Mouse (Mus musculus): ENCODE results near the gene Tmem40. TPM values are rescaled to one million over a fixed set of nuclear protein-coding genes. Genes with fewer than 3 reads are reported as not detected.

Gene Tmem40
- polyA plus RNA-seq, 1 experiment from 2014 or later, result 28.9 TPM

GRCm38 (mm10) chr6:115698699-115699098 lies 63.5 kb downstream of the Tmem40 start:
- Histone ChIP-seq H3K27ac (replicated peaks) (no peak overlapping the region), H3K4me1 (peaks cover 21% of the 10 kb centered on the region), H3K9ac (no peak overlapping the region), H3K4me2 (replicated peaks) (no peak overlapping the region), H3K36me3 (no peaks in the 10 kb centered on the region), H3K9me3 (replicated peaks) (no peaks in the 10 kb centered on the region), H3K27me3 (no peaks in the 10 kb centered on the region), H3K4me3 (replicated peaks) (no peak overlapping the region)
- 79% methylated on average over 4 of the region's 4 CpGs for WGBS
- ATAC-seq (ENCODE audit: insufficient number of reproducible peaks, low FRiP score, low TSS enrichment, low read depth), result no peak

- H3K9ac ChIP-seq, result no peak overlapping the region
- H3K27ac ChIP-seq (replicated peaks), result peak overlapping the region; percentile 5; the same call in 1 of the 2 replicates
- H3K4me1 ChIP-seq, result peaks cover 21% of the 10 kb centered on the region
- no peak overlapping the region for H3K4me3 ChIP-seq (replicated peaks)
- H3K9me3 ChIP-seq (replicated peaks), result no peaks in the 10 kb centered on the region
- no peak overlapping the region for H3K4me2 ChIP-seq (replicated peaks)
- H3K36me3 ChIP-seq, result no peaks in the 10 kb centered on the region
- ATAC-seq (ENCODE audit: insufficient number of reproducible peaks, low FRiP score, low TSS enrichment, low read depth), result no peak
- no peaks in the 10 kb centered on the region for H3K27me3 ChIP-seq
- WGBS, result 63% methylated on average over 17 of the region's 17 CpGs
Measured at GRCm38 (mm10) chr6:115697739-115698558, 64.3 kb downstream of the Tmem40 start.

- Histone ChIP-seq H3K9me3 (replicated peaks) (no peaks in the 10 kb centered on the region), H3K4me3 (replicated peaks) (no peak overlapping the region), H3K9ac (no peak overlapping the region), H3K27ac (replicated peaks) (no peak overlapping the region), H3K4me1 (peaks cover 21% of the 10 kb centered on the region), H3K27me3 (no peaks in the 10 kb centered on the region), H3K36me3 (no peaks in the 10 kb centered on the region), H3K4me2 (replicated peaks) (no peak overlapping the region)
- no peak for ATAC-seq (ENCODE audit: insufficient number of reproducible peaks, low FRiP score, low TSS enrichment, low read depth)
- 78% methylated on average over 7 of the region's 7 CpGs for WGBS
Measured at GRCm38 (mm10) chr6:115696707-115697215, 65.4 kb downstream of the Tmem40 start.

- H3K4me3 ChIP-seq (replicated peaks), result no peak overlapping the region
- H3K27ac ChIP-seq (replicated peaks), result 0 out of 2 replicates have a peak overlapping the region, but pooled peaks have one; percentile 69
- no peak for ATAC-seq (ENCODE audit: insufficient number of reproducible peaks, low FRiP score, low TSS enrichment, low read depth)
- 47% methylated on average over 7 of the region's 7 CpGs for WGBS
- no peak overlapping the region for H3K4me2 ChIP-seq (replicated peaks)
- no peaks in the 10 kb centered on the region for H3K27me3 ChIP-seq
- H3K9me3 ChIP-seq (replicated peaks), result no peaks in the 10 kb centered on the region
- peaks cover 21% of the 10 kb centered on the region for H3K4me1 ChIP-seq
- no peak overlapping the region for H3K9ac ChIP-seq
- H3K36me3 ChIP-seq, result no peaks in the 10 kb centered on the region
Measured at GRCm38 (mm10) chr6:115695124-115695523, 67.1 kb downstream of the Tmem40 start.

GRCm38 (mm10) chr6:115694441-115694842 lies 67.8 kb downstream of the Tmem40 start:
- peak overlapping the region; percentile 69 for H3K27ac ChIP-seq (replicated peaks)
- no peak overlapping the region for H3K4me2 ChIP-seq (replicated peaks)
- no peaks in the 10 kb centered on the region for H3K27me3 ChIP-seq
- no peak overlapping the region for H3K9ac ChIP-seq
- H3K4me3 ChIP-seq (replicated peaks), result no peak overlapping the region
- H3K4me1 ChIP-seq, result peaks cover 21% of the 10 kb centered on the region
- no peaks in the 10 kb centered on the region for H3K9me3 ChIP-seq (replicated peaks)
- no peaks in the 10 kb centered on the region for H3K36me3 ChIP-seq
- WGBS, result 24% methylated on average over 9 of the region's 9 CpGs
- ATAC-seq (ENCODE audit: insufficient number of reproducible peaks, low FRiP score, low TSS enrichment, low read depth), result no peak; the same call in 1 of the 2 replicates

- no peak overlapping the region for H3K27ac ChIP-seq (replicated peaks)
- H3K9ac ChIP-seq, result no peak overlapping the region
- H3K4me1 ChIP-seq, result peaks cover 20% of the 10 kb centered on the region
- no peaks in the 10 kb centered on the region for H3K27me3 ChIP-seq
- H3K4me2 ChIP-seq (replicated peaks), result no peak overlapping the region
- H3K4me3 ChIP-seq (replicated peaks), result no peak overlapping the region
- no peaks in the 10 kb centered on the region for H3K36me3 ChIP-seq
- WGBS, result 69% methylated on average over 5 of the region's 5 CpGs
- no peaks in the 10 kb centered on the region for H3K9me3 ChIP-seq (replicated peaks)
- ATAC-seq (ENCODE audit: insufficient number of reproducible peaks, low FRiP score, low TSS enrichment, low read depth), result no peak
Measured at GRCm38 (mm10) chr6:115692963-115693730, 69.1 kb downstream of the Tmem40 start.

- no peaks in the 10 kb centered on the region for H3K27me3 ChIP-seq
- no peak for ATAC-seq (ENCODE audit: insufficient number of reproducible peaks, low FRiP score, low TSS enrichment, low read depth)
Measured at GRCm38 (mm10) chr6:115692163-115692950, 69.9 kb downstream of the Tmem40 start.

GRCm38 (mm10) chr6:115690105-115690504 lies 72.1 kb downstream of the Tmem40 start:
- no peak overlapping the region for H3K4me3 ChIP-seq (replicated peaks)
- H3K4me2 ChIP-seq (replicated peaks), result no peak overlapping the region
- peaks cover 12% of the 10 kb centered on the region for H3K4me1 ChIP-seq
- no peaks in the 10 kb centered on the region for H3K36me3 ChIP-seq
- WGBS, result 95% methylated on average over 4 of the region's 4 CpGs
- 0 out of 2 replicates have a peak, but pooled peaks cover 3% of the 10 kb centered on the region for H3K9me3 ChIP-seq (replicated peaks)
- no peaks in the 10 kb centered on the region for H3K27me3 ChIP-seq
- no peak overlapping the region for H3K27ac ChIP-seq (replicated peaks)
- no peak overlapping the region for H3K9ac ChIP-seq
- no peak for ATAC-seq (ENCODE audit: insufficient number of reproducible peaks, low FRiP score, low TSS enrichment, low read depth)

More at GRCm38 (mm10) chr6:115692163-115692950, 69.9 kb downstream of the Tmem40 start:
- Histone ChIP-seq H3K4me3 (replicated peaks) (no peak overlapping the region), H3K27ac (replicated peaks) (no peak overlapping the region), H3K9me3 (replicated peaks) (no peaks in the 10 kb centered on the region), H3K9ac (no peak overlapping the region), H3K36me3 (no peaks in the 10 kb centered on the region), H3K4me2 (replicated peaks) (no peak overlapping the region), H3K4me1 (peaks cover 16% of the 10 kb centered on the region)
- 50% methylated on average over 9 of the region's 9 CpGs for WGBS

GRCm38 (mm10) chr6:115688589-115688988 lies 73.6 kb downstream of the Tmem40 start:
- H3K36me3 ChIP-seq, result no peaks in the 10 kb centered on the region
- H3K27me3 ChIP-seq, result no peaks in the 10 kb centered on the region
- H3K9ac ChIP-seq, result no peak overlapping the region
- no peak overlapping the region for H3K4me3 ChIP-seq (replicated peaks)
- H3K9me3 ChIP-seq (replicated peaks), result 0 out of 2 replicates have a peak, but pooled peaks cover 3% of the 10 kb centered on the region
- no peak for ATAC-seq (ENCODE audit: insufficient number of reproducible peaks, low FRiP score, low TSS enrichment, low read depth)
- H3K4me1 ChIP-seq, result no peaks in the 10 kb centered on the region
- no peak overlapping the region for H3K4me2 ChIP-seq (replicated peaks)
- H3K27ac ChIP-seq (replicated peaks), result no peak overlapping the region
- WGBS, result 84% methylated on average over 4 of the region's 4 CpGs

- no peak overlapping the region for H3K9ac ChIP-seq
- H3K4me2 ChIP-seq (replicated peaks), result no peak overlapping the region
- H3K27me3 ChIP-seq, result no peaks in the 10 kb centered on the region
- no peaks in the 10 kb centered on the region for H3K4me1 ChIP-seq
- H3K36me3 ChIP-seq, result no peaks in the 10 kb centered on the region
- H3K27ac ChIP-seq (replicated peaks), result no peak overlapping the region
- 41% methylated on average over 3 of the region's 3 CpGs for WGBS
- H3K9me3 ChIP-seq (replicated peaks), result 0 out of 2 replicates have a peak, but pooled peaks cover 3% of the 10 kb centered on the region
- H3K4me3 ChIP-seq (replicated peaks), result no peak overlapping the region
- no peak for ATAC-seq (ENCODE audit: insufficient number of reproducible peaks, low FRiP score, low TSS enrichment, low read depth)
Measured at GRCm38 (mm10) chr6:115687753-115688152, 74.5 kb downstream of the Tmem40 start.
